In the genomic region with DNA sequence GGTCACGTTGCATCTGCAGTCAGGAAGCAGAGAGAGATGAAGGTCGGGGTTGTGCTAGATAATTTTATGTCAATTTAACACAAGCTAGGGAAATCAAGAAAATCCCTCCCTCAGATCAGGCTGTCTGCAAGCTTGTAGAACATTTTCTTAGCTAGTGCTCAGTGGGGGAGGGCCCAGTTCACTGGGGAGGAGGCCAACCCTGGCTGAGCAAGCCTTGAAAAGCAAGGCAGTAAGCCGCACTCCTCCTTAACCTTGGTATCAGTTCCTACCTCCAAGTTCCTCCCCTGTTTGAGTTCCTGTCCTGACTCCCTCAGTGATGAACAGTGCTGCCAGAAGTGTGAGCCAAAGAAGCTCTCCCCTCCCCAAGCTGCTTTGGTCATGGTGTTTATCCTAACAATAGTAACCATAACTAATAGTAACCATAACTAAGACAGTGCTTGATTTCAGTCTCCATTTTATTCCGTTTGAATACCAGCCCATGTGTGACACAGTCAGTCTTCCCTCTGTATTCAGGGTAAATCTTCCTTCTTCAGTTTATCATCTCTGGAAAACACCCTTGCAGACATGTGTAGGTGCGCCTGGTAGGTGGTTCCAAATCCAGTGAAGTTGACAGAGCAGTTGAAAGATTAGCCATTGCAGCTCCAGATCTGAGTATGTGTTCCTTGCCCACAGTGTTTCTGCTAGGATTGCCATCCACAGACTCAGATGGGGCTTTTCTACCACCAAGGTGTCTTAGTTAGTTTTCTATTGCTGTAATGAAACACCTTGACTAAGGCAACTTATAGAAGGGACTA, we compare ENCODE assay signal across 24 mouse cellular contexts.
"Had no signal": no experiment of that assay in that cellular context is flagged by ENCODE, and none has a peak within 500 bp of the region (broad histone marks: within the 10 kb centered on the region; RNA-seq: fewer than 3 reads in every experiment).

No protein-coding gene starts in this region.

- H3K27me3 ChIP-seq: limb, embryonic 12.5 days; limb, embryonic 15.5 days; megakaryocyte, embryonic 14.5 days had no signal

- H3K36me3 ChIP-seq: limb, embryonic 12.5 days; limb, embryonic 15.5 days; midbrain, embryonic 10.5 days; midbrain, embryonic 13.5 days had no signal

- DNase-seq: kidney, adult 18-20 months; kidney, adult 9 months; kidney, postnatal 25 days; layer of hippocampus, adult 9-11 months; left cerebral cortex, postnatal 4 days; liver, postnatal 0 days; lung, embryonic 14.5 days; right cerebral cortex, adult 18-20 months; right cerebral cortex, postnatal 14 days; right cerebral cortex, postnatal 4 days; thymus, adult 2 months; thymus, postnatal 25 days had no signal

- H3K9me3 ChIP-seq: limb, embryonic 12.5 days; limb, embryonic 15.5 days; megakaryocyte, embryonic 14.5 days; midbrain, embryonic 10.5 days; midbrain, embryonic 13.5 days had no signal

- H3K4me1 ChIP-seq: limb, embryonic 12.5 days; midbrain, embryonic 13.5 days had no signal

- H3K27ac ChIP-seq: kidney, postnatal 0 days; layer of hippocampus, adult 2 months; limb, embryonic 12.5 days; limb, embryonic 15.5 days; liver, embryonic 14.5 days; macrophage; midbrain, embryonic 10.5 days; midbrain, embryonic 13.5 days had no signal

- H3K9ac ChIP-seq: limb, embryonic 12.5 days; limb, embryonic 15.5 days; liver, embryonic 14.5 days; liver, postnatal 0 days; lung, embryonic 14.5 days; midbrain, embryonic 13.5 days had no signal

- ATAC-seq: intestine, embryonic 16.5 days; liver, postnatal 0 days; midbrain, embryonic 13.5 days; midbrain, embryonic 16.5 days had no signal

- H3K4me3 ChIP-seq: layer of hippocampus, adult 2 months; limb, embryonic 12.5 days; limb, embryonic 15.5 days; megakaryocyte, embryonic 14.5 days; midbrain, embryonic 10.5 days; midbrain, embryonic 13.5 days had no signal

- H3K4me2 ChIP-seq: limb, embryonic 12.5 days; limb, embryonic 15.5 days; liver, embryonic 11.5 days; lung, embryonic 14.5 days; midbrain, embryonic 13.5 days had no signal
